Mouse (Mus musculus) layer of hippocampus, adult 9-10 months (tissue): ENCODE measurements at regions not wholly inside any gene's neighbourhood (a gene's known extent, or its start where the extent isn't known, plus 50 kb on each side); places are given as distances from the start of the nearest gene placed in this dataset.
A peak's percentile ranks its signal among the peaks of the same experiment; 100 is the strongest.

ENCODE experiments used
- DNase-seq: peaks from one replicate; pipeline ENCODE4 v3.0.0; 2022; ENCODE audit warnings: low spot score

- no peak for DNase-seq
Measured at GRCm38 (mm10) chr19:55985518-55985917, 243.9 kb downstream of the Tcf7l2 start.

- no peak for DNase-seq
Measured at GRCm38 (mm10) chr19:55991791-55992726, 250.4 kb downstream of the Tcf7l2 start.

GRCm38 (mm10) chr19:55992727-55993066 is 251.1 kb downstream of the Tcf7l2 start:
- DNase-seq = peak; percentile 16

- DNase-seq = no peak
Measured at GRCm38 (mm10) chr19:55995721-55996120, 254.1 kb downstream of the Tcf7l2 start.

GRCm38 (mm10) chr19:55998454-55999180 is 257.0 kb downstream of the Tcf7l2 start:
- no peak for DNase-seq

- DNase-seq = no peak
Measured at GRCm38 (mm10) chr19:55999409-55999808, 257.8 kb downstream of the Tcf7l2 start.

- no peak for DNase-seq
Measured at GRCm38 (mm10) chr19:56001428-56001827, 259.8 kb downstream of the Tcf7l2 start.

GRCm38 (mm10) chr19:56005886-56006285 is 264.3 kb downstream of the Tcf7l2 start:
- no peak for DNase-seq

- no peak for DNase-seq
Measured at GRCm38 (mm10) chr19:56007433-56007832, 265.8 kb downstream of the Tcf7l2 start.

- DNase-seq = no peak
Measured at GRCm38 (mm10) chr19:56010766-56011165, 269.1 kb downstream of the Tcf7l2 start.

GRCm38 (mm10) chr19:56011292-56011691 is 269.7 kb downstream of the Tcf7l2 start:
- no peak for DNase-seq

GRCm38 (mm10) chr19:56016548-56017346 is 270.2 kb upstream of the Habp2 start:
- no peak for DNase-seq

GRCm38 (mm10) chr19:56017524-56017923 is 269.4 kb upstream of the Habp2 start:
- no peak for DNase-seq

GRCm38 (mm10) chr19:56019143-56019542 is 267.8 kb upstream of the Habp2 start:
- DNase-seq = no peak

- no peak for DNase-seq
Measured at GRCm38 (mm10) chr19:56022348-56022747, 264.6 kb upstream of the Habp2 start.

- no peak for DNase-seq
Measured at GRCm38 (mm10) chr19:56024599-56024998, 262.3 kb upstream of the Habp2 start.

- peak; percentile 31 for DNase-seq
Measured at GRCm38 (mm10) chr19:56029428-56030281, 257.3 kb upstream of the Habp2 start.

- no peak for DNase-seq
Measured at GRCm38 (mm10) chr19:56030401-56030925, 256.5 kb upstream of the Habp2 start.

GRCm38 (mm10) chr19:56034552-56034951 is 252.4 kb upstream of the Habp2 start:
- no peak for DNase-seq

GRCm38 (mm10) chr19:56037584-56037983 is 249.4 kb upstream of the Habp2 start:
- DNase-seq = no peak
